Mouse (Mus musculus) R1 (cell line): ENCODE measurements around the gene Prmt7.
A peak's percentile ranks its signal among the peaks of the same experiment; 100 is the strongest.
"Not testable (repeated sequence)": the region's sequence is repeated elsewhere in the genome, so short reads cannot be mapped to it uniquely, and the experiment has no call there.

ENCODE experiments used
- DNase-seq: peaks from one replicate; pipeline ENCODE4 v3.0.0-alpha.2; 2018; ENCODE audit warnings: low read depth, low spot score

Gene Prmt7

DNA sequence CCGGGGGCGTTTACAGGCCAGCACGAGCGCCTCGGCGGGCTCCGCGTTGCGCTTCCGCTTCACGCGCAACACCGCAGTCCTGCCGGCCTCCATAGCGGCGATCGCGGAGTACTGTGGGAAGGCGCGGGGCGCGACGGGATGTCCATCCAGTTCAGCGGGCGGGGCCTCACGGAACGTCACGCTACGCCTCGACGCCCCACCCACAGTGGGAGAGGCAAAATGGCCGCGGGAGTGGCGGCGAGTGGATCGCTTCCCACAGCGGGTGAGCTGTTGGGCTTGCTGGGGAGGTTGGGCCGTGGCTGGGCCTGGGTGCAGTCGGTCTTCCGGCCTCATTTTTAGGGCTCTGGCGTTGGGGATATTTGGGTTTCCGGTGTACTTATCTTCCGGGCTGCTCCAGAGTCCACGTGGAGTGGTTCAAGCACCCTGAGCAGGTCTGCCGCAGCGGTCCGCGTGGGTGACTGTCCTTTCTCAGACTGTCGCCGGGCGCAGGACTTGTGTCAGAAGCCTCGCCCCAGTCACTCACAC lies at the start of gene Prmt7, which contains the start of gene Slc7a6os:
TSS of gene Prmt7 (plus strand) at position 116 of the 525 bp plus-strand sequence.
TSS of gene Slc7a6os (minus strand) at position 115 of the 525 bp plus-strand sequence.
- peak; percentile 96 for DNase-seq

DNA sequence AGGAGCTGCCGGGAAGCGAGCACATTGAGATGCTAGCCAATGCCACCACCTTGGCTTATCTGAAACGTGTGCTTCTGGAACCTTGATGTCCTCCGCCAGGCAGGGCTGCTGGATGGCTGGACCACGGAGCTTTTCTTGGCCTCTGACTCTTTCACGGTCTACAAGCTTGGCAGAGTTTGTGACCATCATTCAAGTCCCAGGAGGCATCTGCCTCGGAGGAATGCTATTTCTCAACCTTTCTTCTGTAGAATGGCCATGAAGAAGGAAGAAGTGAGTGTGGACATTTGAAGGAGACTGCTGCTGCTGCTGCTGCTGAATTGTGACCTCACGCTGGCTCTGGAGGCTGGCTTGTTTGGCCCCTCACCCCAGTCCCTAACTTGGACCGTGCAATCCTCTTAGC lies 47.5 kb upstream of the Prmt7 start:
- no peak for DNase-seq

DNA sequence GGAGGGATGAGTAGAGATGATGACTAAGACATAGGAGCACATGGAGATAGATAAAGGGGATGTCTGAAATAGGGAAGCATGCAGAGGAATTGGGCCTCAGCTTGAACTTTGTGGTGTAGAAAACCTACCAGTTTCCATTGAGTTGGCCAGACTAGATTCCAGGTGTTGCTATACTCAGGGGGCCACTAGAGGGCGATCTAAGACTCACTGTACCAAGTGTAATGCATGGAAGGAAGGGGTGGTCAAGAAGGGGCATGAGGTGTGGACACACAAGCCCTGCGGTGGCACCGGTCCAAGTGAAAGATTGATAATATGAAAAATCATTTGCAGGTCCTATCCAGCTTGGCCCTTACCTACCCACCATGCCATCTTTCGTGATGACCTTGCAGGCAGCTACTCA lies 45.3 kb upstream of the Prmt7 start:
- DNase-seq: peak; percentile 73

DNA sequence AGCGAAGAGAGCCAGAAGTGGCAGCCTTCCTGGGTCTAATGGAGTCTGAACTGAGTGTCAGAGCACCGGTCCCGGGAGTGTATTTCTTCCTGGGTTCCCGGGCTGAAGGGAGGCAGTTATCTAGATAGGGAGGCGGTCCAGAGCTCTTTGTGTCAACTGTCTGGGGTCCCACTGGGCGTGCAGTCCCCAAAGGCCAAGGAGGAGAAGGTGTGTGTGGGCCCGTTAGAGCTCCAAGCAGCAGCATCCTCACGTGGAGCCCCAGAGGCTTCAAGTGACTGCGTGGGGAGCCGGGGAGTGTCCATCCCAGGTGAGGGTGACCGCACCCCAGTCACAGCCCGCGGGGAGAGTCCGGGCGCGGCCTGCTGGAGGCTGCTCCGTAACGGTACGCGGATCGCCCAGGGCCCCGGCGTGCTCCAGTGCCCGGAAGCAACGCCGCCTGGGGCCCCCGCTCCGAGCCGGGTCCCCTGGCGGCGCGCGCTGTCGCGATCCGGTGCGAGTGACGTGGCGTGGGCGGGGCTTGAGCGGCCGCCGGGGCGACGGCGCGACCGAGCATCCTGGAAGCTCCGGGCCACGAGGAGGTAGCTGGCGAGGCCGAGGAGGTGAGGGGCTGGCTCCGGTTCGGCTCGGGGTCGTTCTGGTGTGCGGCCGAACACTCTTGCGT lies 42.2 kb upstream of the Prmt7 start, which contains the start of gene Slc7a6:
TSS of gene Slc7a6 (plus strand) at position 502 of the 661 bp plus-strand sequence.
- DNase-seq: peak; percentile 60

DNA sequence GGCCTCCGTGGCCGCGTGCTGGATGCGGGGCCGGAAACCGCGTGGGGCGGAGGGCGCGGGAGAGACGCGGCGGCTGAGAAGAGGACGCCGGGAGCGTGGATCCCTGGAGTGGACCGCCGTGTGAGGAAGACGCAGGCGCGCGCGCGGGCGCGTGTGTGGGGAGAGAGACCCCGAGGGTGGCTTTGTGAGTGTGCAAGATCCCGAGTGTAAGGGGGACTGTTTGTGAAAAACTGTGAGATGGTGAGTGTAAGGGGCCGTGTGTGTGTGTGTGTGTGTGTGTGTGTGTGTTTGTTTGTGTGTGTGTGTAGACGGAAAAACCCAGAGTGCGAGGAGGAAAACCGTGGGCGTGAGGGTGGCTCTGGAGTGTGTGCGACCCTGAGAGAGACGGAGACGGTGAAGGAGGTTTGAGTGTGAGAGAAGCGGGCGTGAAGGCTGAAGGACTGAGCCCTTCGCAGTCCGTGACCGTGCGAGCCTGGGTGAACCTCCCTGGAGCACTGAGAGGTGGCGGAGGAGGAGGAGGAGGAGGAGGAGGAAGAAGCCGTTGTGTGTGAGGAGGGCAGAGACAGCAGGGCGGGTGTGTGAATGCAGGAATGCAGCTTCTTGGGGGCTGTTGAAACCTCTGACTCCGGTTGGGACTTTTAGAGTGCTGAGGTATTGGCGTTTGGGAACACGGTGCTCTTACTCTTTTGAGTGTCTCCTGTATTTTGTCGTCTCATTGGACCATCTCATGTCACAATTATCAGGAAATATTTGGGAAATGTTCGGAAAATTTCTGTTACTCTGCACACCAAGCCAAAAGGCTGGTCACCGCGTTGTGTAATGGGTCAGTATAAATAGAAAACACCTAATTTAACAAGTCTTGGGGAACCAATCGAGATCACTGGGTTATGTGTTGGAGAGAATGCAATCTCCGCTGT lies 41.5 kb upstream of the Prmt7 start:
- peak; percentile 58 for DNase-seq

DNA sequence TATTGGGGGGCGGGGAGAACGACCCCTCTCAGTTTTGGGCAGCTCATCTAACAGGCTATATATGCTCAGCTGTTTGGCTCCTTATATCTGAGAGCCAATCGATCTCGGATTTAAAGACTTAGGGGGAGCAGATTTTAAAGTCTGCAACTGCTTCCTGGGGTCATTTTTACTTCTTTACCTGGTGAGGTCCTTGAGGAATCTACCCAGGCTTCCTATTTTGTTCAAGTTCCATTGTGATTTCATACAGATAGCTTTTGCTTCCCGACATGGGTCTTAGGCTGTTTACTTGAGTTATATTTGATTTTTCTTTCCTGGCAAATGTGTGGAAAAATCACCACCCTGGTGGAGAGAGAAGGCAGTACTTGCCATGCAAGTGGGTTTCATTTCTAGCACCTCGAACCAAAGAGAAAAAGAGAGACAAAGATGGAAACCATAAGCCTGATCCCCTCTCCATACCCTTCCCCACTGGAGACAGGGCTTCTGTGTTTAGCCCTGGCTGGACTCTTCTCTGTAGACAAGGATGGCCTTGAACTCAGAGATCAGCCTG lies 40.7 kb upstream of the Prmt7 start:
- peak; percentile 27 for DNase-seq

DNA sequence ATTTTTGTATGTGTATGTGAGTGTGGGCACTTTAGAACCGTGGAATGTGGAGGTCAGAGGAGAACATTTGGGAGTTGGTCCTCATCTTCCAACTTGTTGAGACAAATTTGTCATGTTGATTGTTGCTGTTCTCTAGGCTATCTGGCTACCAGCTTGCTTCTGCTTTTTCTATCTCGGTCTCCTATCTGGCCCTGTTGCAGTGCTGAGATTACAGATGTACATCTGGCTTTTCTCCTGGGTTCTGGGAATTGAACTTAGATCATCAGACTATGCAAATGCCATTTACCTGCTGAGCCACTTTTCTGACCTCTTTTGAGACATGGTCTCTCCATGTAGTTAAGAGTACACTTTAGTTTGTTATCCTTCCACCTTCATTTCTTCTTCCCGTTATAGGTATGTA lies 37.2 kb upstream of the Prmt7 start:
- no peak for DNase-seq

DNA sequence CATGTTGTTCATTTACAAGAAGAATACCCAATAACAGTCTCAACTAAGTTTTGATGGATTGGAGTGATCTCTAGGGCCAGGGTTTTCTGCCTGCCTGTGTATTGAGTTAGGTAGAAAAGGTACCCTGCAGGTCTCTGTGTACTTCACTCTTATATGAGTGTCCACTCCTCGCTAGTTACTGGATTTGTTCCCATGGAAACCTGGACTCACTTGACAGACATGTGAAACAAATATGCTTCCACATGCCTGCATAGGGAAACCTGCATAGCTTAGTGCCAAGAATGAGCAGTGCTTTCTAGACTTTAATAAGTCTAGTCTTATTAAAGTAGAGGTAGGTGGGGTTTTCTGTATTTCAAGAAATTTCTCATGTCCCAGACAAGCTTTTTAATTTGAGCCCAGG lies 33.8 kb upstream of the Prmt7 start:
- no peak for DNase-seq

DNA sequence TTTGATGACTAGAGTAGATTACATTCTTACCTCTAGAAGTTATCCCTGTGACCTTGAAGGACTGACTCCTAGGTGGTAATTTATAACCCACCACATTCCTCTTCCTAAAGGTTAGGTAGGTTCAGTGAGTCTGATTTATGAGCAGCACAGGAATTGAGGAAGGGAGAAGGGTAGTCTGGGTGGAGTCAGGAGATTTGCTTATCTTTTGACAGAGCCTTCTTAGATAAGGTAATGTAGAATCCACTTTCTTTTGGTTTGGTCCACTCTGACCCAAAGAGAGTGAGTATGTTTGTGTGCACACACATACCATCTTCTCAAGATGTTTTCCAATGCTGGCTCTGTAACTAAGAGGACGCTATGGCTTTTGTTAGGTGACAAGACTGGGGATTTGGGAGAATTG lies 33.1 kb upstream of the Prmt7 start:
- no peak for DNase-seq

DNA sequence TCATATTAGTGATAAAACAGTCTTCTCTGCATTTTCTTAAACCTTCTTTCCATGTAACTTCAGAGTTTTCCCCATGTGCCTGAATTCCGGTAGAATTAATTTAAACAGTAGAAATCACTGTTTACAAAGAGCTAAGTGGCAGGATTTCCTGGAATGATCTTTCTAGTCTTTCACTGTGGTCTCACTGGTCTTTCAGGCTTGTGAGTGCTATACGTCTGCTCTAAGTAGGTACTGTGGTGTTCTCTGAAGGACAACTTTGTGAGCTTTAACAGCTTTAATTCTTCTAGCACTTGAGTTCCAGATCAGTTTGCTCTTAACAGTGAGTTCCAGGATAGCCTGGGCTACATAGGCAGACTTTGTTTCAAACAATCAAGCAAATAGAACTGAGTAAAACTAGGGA lies 32.3 kb upstream of the Prmt7 start:
- no peak for DNase-seq

DNA sequence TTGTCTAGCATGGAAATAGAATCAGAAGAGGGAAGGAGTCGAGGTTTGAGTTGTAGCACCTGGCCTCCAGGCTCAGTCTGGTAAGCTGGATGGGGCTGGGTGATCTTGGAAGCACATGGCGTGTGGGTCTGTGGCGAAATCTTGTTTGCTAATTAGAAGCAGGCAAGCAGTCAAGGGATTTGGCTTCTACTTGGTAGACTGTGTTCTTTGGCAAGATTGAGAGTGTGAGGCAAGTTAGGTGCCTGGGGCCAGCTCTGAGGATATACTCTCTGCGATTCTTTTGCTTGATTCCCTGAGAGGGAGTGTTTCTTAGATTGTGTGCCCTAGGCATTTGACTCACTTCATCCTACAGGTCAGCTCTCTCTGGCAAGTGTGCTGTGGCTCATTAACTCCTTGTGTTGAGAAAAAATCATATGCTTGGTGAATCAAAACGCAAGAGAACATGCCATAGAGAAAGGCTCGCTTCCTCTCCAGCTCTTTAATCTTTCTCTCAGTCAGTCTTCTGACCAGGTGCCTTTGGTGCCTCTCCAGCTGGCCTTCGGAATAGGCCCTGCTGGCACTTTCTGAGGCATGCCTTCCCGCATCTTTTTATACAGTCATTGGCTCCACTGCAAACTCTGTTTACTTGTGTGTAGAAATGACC lies 25.0 kb upstream of the Prmt7 start:
- no peak for DNase-seq

DNA sequence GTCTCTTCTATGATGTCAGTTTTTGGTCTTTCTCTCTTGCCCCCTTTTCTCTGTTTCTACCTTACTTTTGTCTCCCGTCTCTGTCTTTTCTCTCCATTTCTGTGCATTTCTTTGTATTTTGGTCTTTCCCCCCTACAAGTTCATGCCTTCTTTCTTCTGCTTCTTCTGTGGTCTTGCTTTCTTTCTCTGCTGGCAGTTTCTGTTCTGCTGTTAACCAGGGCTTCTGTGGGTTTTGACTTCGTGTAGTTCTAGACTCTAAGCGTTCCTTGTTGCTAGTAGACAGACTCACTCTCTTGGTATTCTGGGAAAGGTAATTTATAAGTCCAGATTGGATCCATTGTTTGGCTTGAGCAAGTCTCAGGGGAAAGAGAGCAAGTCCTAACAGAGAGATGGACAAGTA lies 24.3 kb upstream of the Prmt7 start:
- no peak for DNase-seq

DNA sequence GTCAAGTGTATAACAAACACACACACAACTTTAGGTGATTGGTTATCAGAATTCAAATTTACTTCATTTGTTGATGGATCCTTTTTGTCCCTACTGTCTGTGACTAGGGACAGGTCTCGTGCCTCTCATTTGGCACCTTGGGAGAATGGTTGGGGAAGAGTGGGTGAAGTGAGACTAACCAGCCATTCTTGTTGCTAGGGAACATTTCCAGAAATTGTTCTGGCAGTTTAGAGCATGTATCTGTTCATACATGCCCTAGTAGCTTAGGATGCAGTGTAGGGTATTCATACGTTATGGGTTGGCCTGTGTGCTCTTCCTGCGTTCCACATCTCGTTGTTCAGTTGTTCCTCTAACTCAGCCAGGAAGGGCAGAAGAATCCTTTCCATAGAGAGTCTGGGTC lies 21.6 kb upstream of the Prmt7 start:
- DNase-seq: no peak

DNA sequence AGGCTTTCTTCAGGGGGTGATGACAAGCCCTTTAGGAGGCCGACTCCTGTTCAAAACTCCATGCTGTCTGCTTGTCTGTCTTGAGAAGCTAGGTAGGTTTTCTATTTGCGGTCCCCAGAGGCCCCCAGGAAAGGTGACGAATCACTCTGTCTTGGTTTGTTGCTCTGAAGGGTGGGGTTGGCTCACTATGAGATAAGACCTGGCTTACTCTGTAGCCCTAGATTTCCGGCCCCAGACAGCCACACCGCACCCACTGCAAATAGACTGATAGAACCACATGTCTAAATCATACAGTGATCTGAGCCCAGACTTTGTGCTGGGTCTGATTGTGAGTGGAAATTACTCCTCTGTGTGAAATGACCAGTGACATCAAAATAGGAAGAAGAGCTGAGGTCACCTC lies 19.1 kb upstream of the Prmt7 start:
- DNase-seq: no peak

DNA sequence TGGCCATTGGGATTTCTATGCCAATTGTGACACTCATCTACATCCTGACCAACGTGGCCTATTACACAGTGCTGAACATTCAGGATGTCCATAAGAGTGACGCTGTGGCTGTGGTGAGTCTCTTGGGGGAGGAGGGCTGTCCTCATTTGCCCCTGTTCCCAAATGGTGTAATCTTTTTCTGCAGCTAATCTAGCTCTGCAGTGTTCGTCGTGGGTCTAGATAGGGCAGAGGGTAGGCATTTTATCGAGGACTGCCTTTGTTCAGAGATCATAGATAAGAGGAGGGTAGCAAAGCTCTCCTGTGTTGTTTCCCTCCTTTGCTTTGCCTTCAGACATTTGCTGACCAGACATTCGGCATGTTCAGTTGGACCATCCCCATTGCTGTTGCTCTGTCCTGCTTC lies 17.6 kb upstream of the Prmt7 start:
- no peak for DNase-seq

DNA sequence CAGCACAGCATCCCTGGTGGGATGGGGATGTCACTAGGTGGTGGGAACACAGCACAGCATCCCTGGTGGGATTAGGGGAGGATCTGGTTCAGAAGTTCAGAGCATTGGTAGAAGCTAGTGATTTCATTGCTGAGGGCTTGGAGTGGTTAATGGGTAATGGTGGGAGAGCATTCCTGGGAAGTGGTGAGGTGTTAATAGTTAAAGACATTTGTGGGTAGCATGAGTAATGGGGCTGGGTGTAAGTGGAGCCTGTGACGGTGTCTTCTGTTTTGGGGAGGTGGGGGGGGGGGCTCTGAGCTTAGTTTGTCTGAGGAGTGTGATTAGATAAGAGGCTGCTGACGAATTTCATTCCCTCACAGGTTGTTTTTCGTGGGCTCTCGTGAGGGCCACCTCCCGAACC lies 16.7 kb upstream of the Prmt7 start:
- no peak for DNase-seq

DNA sequence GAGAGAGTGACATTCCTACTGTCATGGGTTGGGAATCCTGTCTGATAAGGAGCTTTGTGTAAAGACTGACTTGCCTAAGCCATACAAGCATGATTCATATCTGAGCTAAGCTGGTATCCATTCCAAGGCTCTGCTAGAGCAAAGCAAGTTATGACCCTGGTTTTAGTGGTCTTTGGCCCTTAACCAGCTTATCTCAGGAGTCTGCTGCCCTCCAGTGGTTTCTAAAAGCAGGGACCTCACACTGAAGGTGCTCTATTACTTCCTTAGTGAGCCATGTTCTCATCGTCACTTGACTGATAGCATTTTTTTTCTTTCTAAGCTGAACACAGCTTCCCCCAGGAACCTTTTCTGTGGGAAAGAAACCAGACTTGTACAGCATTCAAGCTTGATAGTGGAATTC lies 12.0 kb upstream of the Prmt7 start:
- peak; percentile 67 for DNase-seq

DNA sequence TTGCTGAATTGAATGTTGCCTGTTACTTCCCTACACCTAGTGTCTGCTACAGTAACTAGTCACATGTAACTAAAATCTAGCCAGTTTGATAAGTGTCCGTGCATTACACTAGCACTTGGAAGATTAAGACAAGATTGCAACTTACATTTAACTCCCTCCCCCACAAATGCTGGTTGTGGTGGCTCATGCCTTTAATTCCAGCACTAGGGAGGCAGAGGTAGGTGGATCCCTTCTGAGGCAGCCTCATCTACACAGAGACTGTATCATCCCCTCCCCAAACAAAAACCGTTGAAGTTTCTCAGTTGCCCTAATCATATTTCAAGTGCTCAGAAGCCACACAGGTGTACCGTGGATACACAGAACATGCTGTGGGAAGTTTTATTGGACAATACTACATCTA lies 11.1 kb upstream of the Prmt7 start:
- not testable (repeated sequence) for DNase-seq

DNA sequence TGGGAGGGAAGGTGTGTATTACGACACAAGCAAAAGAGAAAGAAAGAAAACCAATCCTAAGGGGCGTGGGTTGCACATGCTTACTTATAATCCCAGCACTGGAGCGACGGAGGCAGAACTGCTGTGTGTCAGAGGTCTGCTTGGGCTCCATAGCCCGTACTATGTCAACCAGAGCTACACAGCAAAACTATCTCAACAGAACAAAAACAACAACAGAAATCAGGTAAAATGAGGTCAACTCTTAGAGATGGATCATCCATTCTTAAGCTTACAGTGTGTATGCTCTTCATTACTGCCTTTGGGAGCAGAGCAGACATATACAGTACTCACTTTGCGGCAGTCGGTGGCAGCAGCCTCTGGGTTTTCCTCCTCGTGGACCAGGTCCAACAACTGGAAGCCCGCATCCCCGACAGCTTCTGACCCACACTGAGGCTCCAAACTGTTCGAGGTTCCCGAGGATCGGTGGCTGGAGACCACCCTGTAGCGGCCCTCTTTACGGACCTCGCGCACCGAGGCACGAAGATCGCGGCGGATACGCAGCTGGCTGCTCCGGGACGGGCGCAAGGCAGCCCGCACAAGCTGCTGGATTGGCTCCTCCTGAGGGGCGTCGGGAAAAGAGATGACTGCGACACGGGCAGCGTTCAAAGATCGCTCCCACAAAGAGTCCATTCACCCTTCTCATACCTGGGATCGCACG lies 553 bp upstream of the Prmt7 start:
- peak; percentile 73 for DNase-seq

DNA sequence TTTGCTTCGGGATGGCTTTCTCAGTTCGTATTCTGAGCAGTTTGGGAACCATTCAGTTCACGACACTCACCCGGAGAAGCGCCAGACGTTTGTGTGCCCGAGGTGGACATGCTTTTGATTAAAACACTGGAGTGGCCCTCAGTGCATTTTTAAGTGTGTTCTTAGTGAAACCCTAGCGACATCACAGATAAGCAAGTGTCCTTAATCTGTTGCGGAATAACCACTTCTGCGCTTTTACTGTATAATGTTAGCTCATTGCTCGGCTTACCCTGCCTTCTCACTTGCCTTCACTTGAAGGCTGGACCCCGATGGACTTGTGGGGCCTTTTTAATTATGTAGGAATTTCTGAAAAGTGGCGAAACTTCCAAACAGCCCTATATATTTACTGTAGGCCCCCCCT lies 685 bp downstream of the Prmt7 start:
- DNase-seq: no peak

DNA sequence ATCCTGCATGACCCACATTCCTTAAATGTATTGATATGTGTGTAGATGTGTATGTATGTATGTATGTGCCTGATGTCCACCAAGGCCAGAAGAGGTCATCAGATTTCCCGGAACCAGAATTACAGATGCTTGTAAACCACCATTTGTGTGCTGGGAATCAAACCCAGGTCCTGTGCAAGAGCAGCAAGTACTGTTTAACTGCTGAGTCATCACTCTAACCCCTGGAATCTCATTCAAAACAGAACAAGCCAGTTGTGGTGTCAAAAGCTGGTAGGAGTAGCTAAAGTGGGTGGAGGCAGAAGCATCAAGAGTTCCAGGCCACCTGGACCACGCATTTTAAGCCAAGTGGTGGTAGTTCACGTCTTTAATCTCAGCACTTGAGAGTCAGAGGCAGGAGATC lies 3.2 kb downstream of the Prmt7 start:
- peak; percentile 50 for DNase-seq
